Mouse (Mus musculus) kidney, adult 2 months (tissue): ENCODE results near the gene Vmn2r19. TPM values are rescaled to one million over a fixed set of nuclear protein-coding genes. Genes with fewer than 3 reads are reported as not detected.

Experiments
- DNase-seq: peaks from one replicate; pipeline ENCODE4 v3.0.0; 2021
- H3K27ac ChIP-seq: fragments of 200-500 bp; 2 replicates; pipeline ENCODE4 v1.5.1; 2012; ENCODE audit warnings: low read depth, low read length, control low read depth, inconsistent platforms; ENCODE audit not compliant: insufficient read depth
- H3K27me3 ChIP-seq: fragments of 200-500 bp; replicated peaks from 2 replicates; pipeline ENCODE4 v1.6.1; 2012; ENCODE audit warnings: mild to moderate bottlenecking, moderate library complexity, low read length, inconsistent platforms; ENCODE audit not compliant: control insufficient read depth, insufficient read depth
- H3K36me3 ChIP-seq: fragments of 200-500 bp; 2 replicates; pipeline ENCODE4 v1.6.1; 2012; ENCODE audit warnings: mild to moderate bottlenecking, moderate library complexity, low read length, inconsistent platforms; ENCODE audit not compliant: control insufficient read depth, insufficient read depth
- H3K4me1 ChIP-seq: fragments of 200-500 bp; 2 replicates; pipeline ENCODE4 v1.6.1; 2011; ENCODE audit warnings: low read length; ENCODE audit not compliant: control insufficient read depth, insufficient read depth
- H3K4me3 ChIP-seq: fragments of 200-500 bp; 2 replicates; pipeline ENCODE4 v1.5.1; 2011; ENCODE audit warnings: mild to moderate bottlenecking, low read depth, low read length, control low read depth; ENCODE audit not compliant: insufficient read depth
- CTCF ChIP-seq: fragments of 200-500 bp; conservative IDR thresholded peaks from 2 replicates; pipeline ENCODE4 v1.5.1; 2011; ENCODE audit warnings: low read depth, mild to moderate bottlenecking, control low read depth, low read length, moderate library complexity, mixed read lengths; ENCODE audit not compliant: insufficient read depth, insufficient read length
- POLR2A ChIP-seq: fragments of 200-500 bp; IDR thresholded peaks from one replicate; pipeline ENCODE4 v1.6.1; 2011; ENCODE audit warnings: low read depth, low read length, control low read depth
- WGBS: fragments of 180-500 bp; shearing (Covaris S2); methylation state at CpG from one replicate; pipeline ENCODE4 v1.1.7; 2018; 5-methylcytosine and 5-hydroxymethylcytosine counted together
- polyA plus RNA-seq: library from polyadenylated mRNA; depleted of rRNA; stranded (reverse); fragments of >200 nt; gene quantifications from 2 replicates; pipeline ENCODE4 v1.2.3, GENCODE M21; 2012; rRNA removed

The Vmn2r19 gene
- polyA plus RNA-seq, 1 experiment = not detected

DNA sequence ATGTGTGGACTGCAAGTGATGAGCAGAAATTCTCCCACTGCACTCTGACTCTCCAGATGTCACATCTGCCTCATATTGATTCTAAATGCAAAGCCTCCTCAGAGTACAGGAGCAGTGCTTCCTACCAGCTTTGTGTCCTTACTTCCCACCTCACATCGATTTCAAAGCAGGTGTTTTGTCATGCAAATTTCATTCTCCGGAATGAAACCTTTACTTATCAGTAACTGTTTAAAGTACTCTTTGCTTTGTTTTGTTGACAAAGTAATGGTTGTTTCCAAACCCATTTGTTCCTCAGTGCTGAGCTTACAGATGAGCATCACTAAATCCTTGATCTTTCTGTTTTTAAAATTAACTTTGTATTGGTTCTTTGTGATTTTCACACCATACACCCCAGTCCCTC, 24.4 kb downstream of the Vmn2r19 start:
- Histone ChIP-seq H3K4me1 (no peaks in the 10 kb centered on the region), H3K27ac (no peak overlapping the region), H3K36me3 (no peaks in the 10 kb centered on the region), H3K27me3 (no peaks in the 10 kb centered on the region), H3K4me3 (no peak overlapping the region)
- 42% methylated on average over 2 of the region's 2 CpGs for WGBS
- TF ChIP-seq CTCF (no peak), POLR2A (no peak)
- no peak for DNase-seq

DNA sequence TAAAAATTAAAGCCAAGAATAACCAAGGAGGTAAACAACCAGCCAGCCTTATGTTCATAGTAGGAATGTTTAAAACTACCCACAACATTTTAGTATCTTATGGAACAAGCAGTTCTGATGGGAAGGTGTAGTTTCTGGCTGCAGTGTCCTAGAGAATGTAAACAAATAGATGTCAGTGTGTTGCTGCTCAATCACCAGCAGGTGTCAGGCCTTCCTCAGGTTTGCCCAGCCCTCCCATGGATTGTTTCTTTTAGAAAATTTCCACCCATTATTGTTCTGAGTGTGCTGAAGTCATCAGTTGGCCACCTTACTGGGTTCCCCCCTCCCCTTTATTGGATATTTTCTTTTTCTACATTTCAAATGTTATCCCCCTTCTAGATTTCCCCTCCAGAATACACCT, 32.0 kb downstream of the Vmn2r19 start:
- no peak overlapping the region for H3K4me3 ChIP-seq
- no peak overlapping the region for H3K27ac ChIP-seq
- peak; percentile 5 for DNase-seq
- H3K4me1 ChIP-seq = no peaks in the 10 kb centered on the region
- H3K36me3 ChIP-seq = no peaks in the 10 kb centered on the region
- TF ChIP-seq POLR2A (no peak), CTCF (peak; percentile 78)
- H3K27me3 ChIP-seq = no peaks in the 10 kb centered on the region

DNA sequence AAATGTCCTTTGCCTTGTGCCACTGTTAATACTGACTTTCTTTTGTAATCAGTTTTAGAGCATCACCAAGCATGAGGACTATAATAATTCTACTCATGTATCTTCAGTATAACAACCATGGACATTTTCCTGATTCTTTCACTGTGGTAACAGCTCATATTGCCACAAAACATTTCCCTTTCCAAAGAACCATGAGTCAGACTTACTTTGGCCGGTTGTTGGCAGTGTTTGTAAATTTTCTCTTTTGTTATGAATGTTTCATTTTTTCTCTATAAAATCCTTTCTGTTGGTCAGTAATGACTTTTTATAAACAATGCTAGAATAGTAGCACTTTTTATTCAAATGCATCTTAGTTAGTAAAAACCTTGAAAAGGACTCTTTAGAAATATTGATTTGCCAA, 38.0 kb downstream of the Vmn2r19 start:
- no peaks in the 10 kb centered on the region for H3K4me1 ChIP-seq
- no peak for TF ChIP-seq POLR2A
- no peak for TF ChIP-seq CTCF
- no peak overlapping the region for H3K27ac ChIP-seq
- DNase-seq = no peak
- no peak overlapping the region for H3K4me3 ChIP-seq
- WGBS = 95% methylated on average over 1 of the region's 1 CpGs
- H3K36me3 ChIP-seq = no peaks in the 10 kb centered on the region
- no peaks in the 10 kb centered on the region for H3K27me3 ChIP-seq

Other genes starting within 250 kb of the Vmn2r19 start
- gene Clec4a2, start 201.9 kb upstream of the Vmn2r19 start, polyA plus RNA-seq = 0.58 and 2.0 TPM in 2 replicates
- gene Clec4b2, start 135.4 kb upstream of the Vmn2r19 start, polyA plus RNA-seq = not detected in 2 replicates
- 0.42 and 1.5 TPM in 2 replicates for gene Clec4n, start 78.5 kb upstream of the Vmn2r19 start, polyA plus RNA-seq
- 0.05 TPM in 1 of 2 replicates, not detected in the other for gene Clec4d, start 46.2 kb upstream of the Vmn2r19 start, polyA plus RNA-seq
- 0.03 TPM in 1 of 2 replicates, not detected in the other for gene Clec4e, start 18.5 kb upstream of the Vmn2r19 start, polyA plus RNA-seq
- not detected in 2 replicates for gene Vmn2r20, start 109.8 kb downstream of the Vmn2r19 start, polyA plus RNA-seq
- not detected in 2 replicates for gene Vmn2r21, start 225.1 kb downstream of the Vmn2r19 start, polyA plus RNA-seq